Mouse (Mus musculus) lung, embryonic 16.5 days (tissue): ENCODE measurements at regions not wholly inside any gene's neighbourhood (a gene's known extent, or its start where the extent isn't known, plus 50 kb on each side); places are given as distances from the start of the nearest gene placed in this dataset.

Experiments used
- ATAC-seq: fragments of 200-750 bp; cut with Nextera tagmentation; 2 replicates; pipeline ENCODE4 v1.8.0; 2017; ENCODE audit warnings: low read depth, mild to moderate bottlenecking, moderate library complexity
- H3K27ac ChIP-seq: fragments of 300-500 bp; sonication (generic); 2 replicates; pipeline ENCODE4 v1.5.1; 2014; ENCODE audit warnings: mild to moderate bottlenecking, control low read depth, low read length
- H3K27me3 ChIP-seq: fragments of 300-500 bp; sonication (generic); 2 replicates; pipeline ENCODE4 v1.6.1; 2014; ENCODE audit warnings: low read depth, low read length, mixed read lengths; ENCODE audit not compliant: control insufficient read depth, insufficient read depth
- H3K36me3 ChIP-seq: fragments of 300-500 bp; sonication (generic); 2 replicates; pipeline ENCODE4 v1.6.1; 2014; ENCODE audit warnings: low read length; ENCODE audit not compliant: control insufficient read depth, insufficient read depth
- H3K4me1 ChIP-seq: fragments of 300-500 bp; sonication (generic); replicated peaks from 2 replicates; pipeline ENCODE4 v1.6.1; 2014; ENCODE audit warnings: low read length, mixed read lengths; ENCODE audit not compliant: control insufficient read depth, insufficient read depth
- H3K4me2 ChIP-seq: fragments of 300-500 bp; sonication (generic); 2 replicates; pipeline ENCODE4 v1.6.1; 2014; ENCODE audit warnings: low read depth, low read length, control low read depth
- H3K4me3 ChIP-seq: fragments of 300-500 bp; sonication (generic); 2 replicates; pipeline ENCODE4 v1.5.1; 2014; ENCODE audit warnings: mild to moderate bottlenecking, low read length, control low read depth
- H3K9ac ChIP-seq: fragments of 300-500 bp; sonication (generic); 2 replicates; pipeline ENCODE4 v1.6.1; 2014; ENCODE audit warnings: low read length, control low read depth
- H3K9me3 ChIP-seq: fragments of 300-500 bp; sonication (generic); 2 replicates; pipeline ENCODE4 v1.6.1; 2016; ENCODE audit warnings: low read length; ENCODE audit not compliant: control insufficient read depth
- WGBS: fragments of 180-500 bp; shearing (Covaris S2); extraction: QIAGEN DNeasy Blood & Tissue Kit; methylation state at CpG from one replicate; pipeline ENCODE4 v1.1.7; 2014; 5-methylcytosine and 5-hydroxymethylcytosine counted together

DNA sequence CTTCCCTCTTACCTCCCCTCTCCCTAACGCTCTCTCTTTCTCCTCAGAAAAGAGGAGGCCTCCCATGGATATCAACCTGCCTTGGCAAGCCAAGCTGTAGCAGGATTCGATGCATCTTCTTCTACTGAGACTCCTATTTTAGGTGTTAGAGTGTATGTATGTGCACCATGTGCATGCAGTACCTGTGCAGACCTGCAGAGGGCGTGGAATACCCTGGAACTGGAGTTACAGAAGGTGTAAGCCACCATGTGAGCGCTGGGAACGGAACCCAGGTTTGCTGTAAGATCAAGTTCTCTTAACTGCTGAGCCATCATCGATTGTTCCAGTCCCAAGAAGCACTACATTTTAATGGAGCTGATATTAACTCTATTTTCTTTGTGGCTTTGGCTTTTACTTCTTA lies 146.8 kb downstream of the Tmx1 start:
- Histone ChIP-seq H3K36me3 (no peaks in the 10 kb centered on the region), H3K9me3 (peaks cover 4% of the 10 kb centered on the region; the same call in 1 of the 2 replicates), H3K27ac (no peak overlapping the region), H3K4me1 (no peaks in the 10 kb centered on the region), H3K4me2 (no peak overlapping the region), H3K9ac (no peak overlapping the region), H3K4me3 (no peak overlapping the region), H3K27me3 (no peaks in the 10 kb centered on the region)
- 86% methylated on average over 6 of the region's 6 CpGs for WGBS
- no peak for ATAC-seq

DNA sequence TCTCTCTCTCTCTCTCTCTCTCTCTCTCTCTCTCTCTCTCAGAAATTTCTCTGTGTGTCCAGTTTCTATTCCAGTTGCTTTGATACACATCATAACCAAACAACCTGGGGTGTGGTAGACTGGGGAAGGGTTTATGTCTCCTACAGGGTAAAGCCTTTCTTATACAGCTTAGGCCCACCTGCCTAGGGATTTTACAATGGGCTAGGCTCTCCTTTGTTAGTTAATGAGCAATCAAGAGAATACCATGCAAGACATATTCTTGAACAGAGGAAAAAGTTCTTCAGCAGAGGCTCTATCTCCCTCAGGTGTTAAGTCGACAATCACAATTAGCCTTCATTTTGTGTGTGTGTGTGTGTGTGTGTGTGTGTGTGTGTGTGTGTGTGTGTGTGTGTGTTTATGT lies 151.0 kb downstream of the Tmx1 start:
- no peak overlapping the region for H3K27ac ChIP-seq
- no peak overlapping the region for H3K4me3 ChIP-seq
- no peak overlapping the region for H3K9ac ChIP-seq
- H3K4me1 ChIP-seq: peaks cover 3% of the 10 kb centered on the region; the same call in 1 of the 2 replicates
- peaks cover 4% of the 10 kb centered on the region; the same call in 1 of the 2 replicates for H3K9me3 ChIP-seq
- no peak overlapping the region for H3K4me2 ChIP-seq
- H3K36me3 ChIP-seq: no peaks in the 10 kb centered on the region
- no peak for ATAC-seq
- 90% methylated on average over 1 of the region's 1 CpGs for WGBS
- H3K27me3 ChIP-seq: no peaks in the 10 kb centered on the region

DNA sequence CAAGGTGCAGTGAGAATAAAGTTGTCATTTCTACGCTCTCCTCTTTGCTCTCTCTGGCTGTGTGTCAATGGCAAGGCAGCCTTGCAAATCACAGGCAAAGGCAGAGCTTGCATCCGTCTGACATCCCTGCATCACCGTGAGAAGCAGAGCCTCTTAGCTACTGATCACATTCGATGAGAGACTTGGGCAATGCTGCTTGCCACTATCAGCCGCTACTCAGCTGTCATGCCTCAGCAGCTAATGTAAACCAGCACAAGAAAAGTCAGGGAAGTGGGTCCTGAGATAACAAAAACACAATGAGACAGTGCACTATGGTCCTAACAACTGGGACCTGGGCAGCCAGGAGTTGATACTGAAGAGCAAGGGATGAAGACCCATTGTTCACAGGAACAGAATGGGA lies 155.8 kb downstream of the Tmx1 start:
- no peak overlapping the region for H3K4me3 ChIP-seq
- H3K4me2 ChIP-seq: no peak overlapping the region
- peak overlapping the region; percentile 11 for H3K27ac ChIP-seq
- H3K9ac ChIP-seq: no peak overlapping the region
- 48% methylated on average over 5 of the region's 5 CpGs for WGBS
- H3K27me3 ChIP-seq: no peaks in the 10 kb centered on the region
- H3K9me3 ChIP-seq: no peaks in the 10 kb centered on the region
- no peaks in the 10 kb centered on the region for H3K36me3 ChIP-seq
- ATAC-seq: no peak
- H3K4me1 ChIP-seq: peaks cover 8% of the 10 kb centered on the region; the same call in 1 of the 2 replicates

DNA sequence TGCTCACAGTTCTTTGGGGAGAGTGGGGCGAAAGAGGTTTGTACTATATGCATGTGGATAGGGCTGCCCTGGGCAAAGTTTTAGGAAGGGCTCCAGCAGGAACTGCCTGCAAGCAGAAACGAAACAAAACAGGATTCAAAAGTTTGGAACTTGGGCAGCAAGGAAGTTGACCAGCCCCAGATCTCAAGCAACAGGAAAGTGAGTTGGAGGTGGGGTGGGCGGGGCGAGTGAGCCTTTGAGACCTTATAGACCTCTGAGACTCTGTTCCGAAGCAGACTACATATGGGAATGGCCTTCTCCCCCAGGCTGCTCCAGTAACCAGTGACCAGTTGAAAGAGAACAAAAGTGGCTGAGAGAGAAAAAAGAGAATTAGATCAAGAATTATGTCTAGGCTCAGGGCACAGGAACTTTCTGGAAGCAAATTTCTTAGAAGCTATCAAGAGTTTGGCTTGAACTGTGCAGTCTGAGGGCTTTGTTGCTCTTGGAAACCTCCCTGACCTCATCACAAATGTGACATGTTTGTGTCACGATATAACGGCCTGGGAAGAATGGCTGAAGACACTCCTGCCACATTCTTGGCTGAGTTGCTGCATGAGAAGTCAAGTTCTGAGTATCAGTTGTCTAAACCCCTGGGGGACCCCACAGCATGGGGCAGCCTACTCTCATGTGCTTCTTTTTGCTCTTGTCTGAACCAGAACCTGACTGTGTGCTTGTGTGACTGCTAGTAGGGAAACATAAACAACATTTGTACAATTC lies 156.4 kb downstream of the Tmx1 start:
- peaks cover 8% of the 10 kb centered on the region; the same call in 1 of the 2 replicates for H3K4me1 ChIP-seq
- H3K9me3 ChIP-seq: no peaks in the 10 kb centered on the region
- ATAC-seq: peak; percentile 38; the same call in 1 of the 2 replicates
- 59% methylated on average over 7 of the region's 7 CpGs for WGBS
- H3K4me3 ChIP-seq: no peak overlapping the region
- H3K36me3 ChIP-seq: no peaks in the 10 kb centered on the region
- H3K9ac ChIP-seq: no peak overlapping the region
- H3K27me3 ChIP-seq: no peaks in the 10 kb centered on the region
- peak overlapping the region; percentile 11 for H3K27ac ChIP-seq
- H3K4me2 ChIP-seq: no peak overlapping the region

DNA sequence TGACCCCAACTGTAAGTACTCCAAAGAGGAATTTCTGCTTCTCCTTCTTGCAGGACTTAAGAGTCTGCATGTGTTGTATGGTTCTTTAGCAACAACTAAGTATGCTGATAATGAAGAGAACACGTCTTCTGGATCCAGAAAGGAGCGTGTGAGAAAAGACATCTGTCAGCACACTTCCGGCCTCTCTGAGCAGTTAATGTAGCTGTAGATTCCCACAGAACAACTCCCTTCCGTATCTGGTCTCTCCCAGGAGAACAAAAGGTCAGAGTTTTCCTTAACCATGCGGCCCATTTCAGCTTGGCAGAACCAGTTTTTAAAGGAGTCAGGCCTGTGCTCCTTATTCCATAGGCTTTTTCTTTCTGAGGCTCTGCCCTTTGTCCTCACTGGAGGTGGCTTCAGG lies 159.0 kb downstream of the Tmx1 start:
- no peak overlapping the region for H3K4me2 ChIP-seq
- no peaks in the 10 kb centered on the region for H3K27me3 ChIP-seq
- H3K9ac ChIP-seq: no peak overlapping the region
- no peak overlapping the region for H3K27ac ChIP-seq
- no peaks in the 10 kb centered on the region for H3K9me3 ChIP-seq
- 67% methylated on average over 5 of the region's 5 CpGs for WGBS
- ATAC-seq: peak; percentile 61
- no peaks in the 10 kb centered on the region for H3K36me3 ChIP-seq
- H3K4me3 ChIP-seq: no peak overlapping the region
- peaks cover 14% of the 10 kb centered on the region; the same call in 1 of the 2 replicates for H3K4me1 ChIP-seq

DNA sequence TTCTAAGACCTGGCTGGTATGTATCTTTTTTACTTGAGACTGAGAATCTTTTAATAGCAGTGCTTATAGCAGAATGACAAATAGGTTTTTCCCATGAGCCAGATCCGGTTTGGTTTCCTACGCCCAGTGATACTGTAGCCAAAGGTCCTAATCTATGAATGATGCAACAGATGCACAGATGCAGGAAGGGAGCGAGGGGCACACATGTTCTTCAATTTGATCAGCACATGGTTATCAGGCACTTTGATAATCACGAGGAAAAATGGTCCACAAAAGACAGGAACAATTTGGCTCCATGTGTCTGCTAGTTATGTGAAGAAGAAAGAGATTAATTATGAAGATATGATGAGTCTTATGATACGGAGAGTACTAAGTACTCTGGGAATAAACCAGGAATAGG lies 160.3 kb downstream of the Tmx1 start:
- WGBS: 62% methylated on average over 5 of the region's 5 CpGs
- H3K27me3 ChIP-seq: no peaks in the 10 kb centered on the region
- no peak for ATAC-seq
- no peak overlapping the region for H3K9ac ChIP-seq
- no peak overlapping the region for H3K27ac ChIP-seq
- no peak overlapping the region for H3K4me2 ChIP-seq
- H3K4me3 ChIP-seq: no peak overlapping the region
- H3K9me3 ChIP-seq: no peaks in the 10 kb centered on the region
- H3K36me3 ChIP-seq: no peaks in the 10 kb centered on the region
- H3K4me1 ChIP-seq: peaks cover 14% of the 10 kb centered on the region; the same call in 1 of the 2 replicates

DNA sequence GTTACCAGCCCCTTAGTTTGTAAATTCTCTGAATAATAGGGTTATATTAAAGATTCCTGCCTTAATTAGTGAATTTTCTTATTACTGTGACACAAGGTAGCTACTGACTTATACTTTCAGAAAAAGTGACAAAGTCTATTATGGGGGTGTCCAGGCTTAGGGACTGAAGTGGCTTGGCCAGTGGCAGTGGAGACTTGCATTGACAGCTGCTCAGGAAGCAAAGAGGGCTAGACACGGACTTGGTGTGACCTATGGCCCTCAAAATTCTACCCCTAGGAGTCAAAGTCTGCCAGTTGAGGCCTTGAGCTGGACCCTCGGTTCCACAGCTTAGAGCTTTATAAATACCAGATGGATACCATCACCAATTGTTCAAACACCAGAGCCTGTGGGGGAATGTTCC lies 161.2 kb downstream of the Tmx1 start:
- no peak overlapping the region for H3K27ac ChIP-seq

DNA sequence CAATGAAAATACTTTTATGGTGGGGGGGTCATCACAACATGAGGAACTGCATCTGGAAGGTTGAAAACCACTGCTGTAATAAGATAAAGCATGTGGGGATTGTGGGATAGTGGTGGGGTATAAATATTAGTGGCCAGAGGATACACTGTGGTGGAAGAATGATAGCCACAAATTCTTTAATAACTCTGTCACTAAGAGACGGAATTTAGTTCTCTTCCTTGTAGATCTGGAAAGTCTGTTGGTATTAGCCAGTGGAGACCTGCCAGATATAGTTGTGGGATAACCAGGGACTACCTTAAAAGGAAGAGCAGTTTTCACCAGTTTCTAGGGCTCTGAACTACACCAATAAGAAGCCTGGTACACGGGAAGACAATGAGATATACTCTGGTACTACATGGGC lies 161.8 kb downstream of the Tmx1 start:
- H3K4me2 ChIP-seq: no peak overlapping the region
- no peak overlapping the region for H3K27ac ChIP-seq
- H3K36me3 ChIP-seq: no peaks in the 10 kb centered on the region
- H3K9ac ChIP-seq: no peak overlapping the region
- H3K4me1 ChIP-seq: peaks cover 7% of the 10 kb centered on the region; the same call in 1 of the 2 replicates
- H3K27me3 ChIP-seq: no peaks in the 10 kb centered on the region
- WGBS: 90% methylated on average over 2 of the region's 2 CpGs
- no peak for ATAC-seq
- no peak overlapping the region for H3K4me3 ChIP-seq
- H3K9me3 ChIP-seq: no peaks in the 10 kb centered on the region

More for the DNA sequence above, 161.2 kb downstream of the Tmx1 start:
- Histone ChIP-seq H3K36me3 (no peaks in the 10 kb centered on the region), H3K9me3 (no peaks in the 10 kb centered on the region), H3K9ac (no peak overlapping the region), H3K27me3 (no peaks in the 10 kb centered on the region), H3K4me3 (no peak overlapping the region), H3K4me2 (no peak overlapping the region), H3K4me1 (peaks cover 12% of the 10 kb centered on the region; the same call in 1 of the 2 replicates)
- WGBS: 70% methylated on average over 2 of the region's 2 CpGs
- ATAC-seq: no peak

DNA sequence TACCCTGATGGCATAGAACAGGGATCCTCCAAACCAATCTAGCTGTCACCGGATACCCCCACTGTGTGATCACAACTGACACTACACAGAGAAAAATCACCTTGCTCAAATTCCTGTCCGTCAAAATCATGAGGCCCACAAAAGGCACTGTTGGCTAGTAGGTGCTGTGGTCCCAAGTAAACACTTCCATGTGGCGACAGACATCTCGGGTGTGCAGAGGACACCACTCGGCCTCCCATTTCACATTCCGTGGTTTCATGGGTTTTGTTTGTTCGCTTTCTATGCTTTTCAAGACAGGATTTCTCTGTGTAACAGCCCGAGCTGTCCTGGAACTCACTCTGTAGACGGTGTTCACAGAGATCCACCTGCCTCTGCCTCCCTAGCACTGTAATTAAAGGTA lies 162.2 kb downstream of the Tmx1 start:
- WGBS: 89% methylated on average over 9 of the region's 9 CpGs
- no peak overlapping the region for H3K27ac ChIP-seq

More for the DNA sequence above, 162.2 kb downstream of the Tmx1 start:
- no peak overlapping the region for H3K9ac ChIP-seq
- H3K27me3 ChIP-seq: no peaks in the 10 kb centered on the region
- H3K4me3 ChIP-seq: no peak overlapping the region
- H3K36me3 ChIP-seq: no peaks in the 10 kb centered on the region
- ATAC-seq: no peak
- H3K4me2 ChIP-seq: no peak overlapping the region
- peaks cover 7% of the 10 kb centered on the region; the same call in 1 of the 2 replicates for H3K4me1 ChIP-seq
- H3K9me3 ChIP-seq: no peaks in the 10 kb centered on the region
